Mouse (Mus musculus) left cerebral cortex, adult 11 months (tissue): ENCODE data around the gene Epb41l5.
A peak's percentile ranks its signal among the peaks of the same experiment; 100 is the strongest.

ENCODE experiments used
- DNase-seq: peaks from one replicate; pipeline ENCODE4 v3.0.0; 2022; ENCODE audit warnings: low spot score

Gene Epb41l5

DNA sequence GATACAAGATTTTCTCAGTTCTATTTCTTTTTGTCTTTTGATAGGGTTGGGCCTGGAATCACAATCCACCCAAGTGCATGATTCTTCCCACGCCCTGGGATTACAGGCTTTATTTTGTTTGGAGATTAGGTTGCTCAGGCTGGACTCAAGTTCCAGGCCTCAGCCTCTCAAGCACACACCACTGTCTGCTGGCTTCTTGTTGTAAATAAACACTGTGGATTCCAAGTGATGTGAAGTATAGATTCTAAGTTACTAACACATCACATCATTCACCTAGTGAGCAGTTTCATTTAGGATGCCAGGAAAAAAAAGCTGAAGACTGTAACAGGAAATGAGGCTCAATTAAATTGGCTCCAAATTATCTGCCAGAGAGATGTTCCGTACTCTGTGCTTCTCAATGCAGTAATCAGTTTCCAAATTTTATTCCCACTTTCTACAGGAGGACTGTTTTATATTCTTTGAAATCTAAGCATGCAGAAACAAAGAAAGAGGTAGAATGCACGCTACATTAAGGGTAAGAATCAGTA lies 51.8 kb downstream of the Epb41l5 start:
- no peak for DNase-seq

GRCm38 (mm10) chr1:119590041-119590440 lies 58.8 kb downstream of the Epb41l5 start:
- DNase-seq: no peak

- DNase-seq: no peak
Observed at GRCm38 (mm10) chr1:119584974-119585373, 63.8 kb downstream of the Epb41l5 start.

- DNase-seq: no peak
Observed at GRCm38 (mm10) chr1:119570134-119570533, 78.7 kb downstream of the Epb41l5 start.

DNA sequence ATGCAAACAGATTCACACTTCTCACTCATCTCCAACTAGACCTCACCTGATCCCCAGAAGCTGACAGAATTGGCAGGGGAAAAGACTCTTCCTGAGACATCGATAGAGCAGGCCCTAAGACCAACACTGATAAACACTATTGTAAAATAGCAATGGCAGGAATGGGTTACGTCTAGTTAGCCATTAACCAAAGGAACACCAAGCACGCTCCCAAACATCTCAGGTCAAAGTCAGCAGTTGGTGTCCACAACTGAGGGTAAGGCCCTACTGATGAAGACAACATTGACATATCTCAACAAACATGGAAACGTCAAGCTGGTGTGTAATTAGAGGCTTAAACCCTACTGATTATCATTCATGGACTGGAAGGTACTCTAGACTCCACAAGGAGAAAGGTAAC lies 83.3 kb downstream of the Epb41l5 start:
- no peak for DNase-seq

- peak; percentile 25 for DNase-seq
Observed at GRCm38 (mm10) chr1:119557641-119558395, 91.0 kb downstream of the Epb41l5 start.

DNA sequence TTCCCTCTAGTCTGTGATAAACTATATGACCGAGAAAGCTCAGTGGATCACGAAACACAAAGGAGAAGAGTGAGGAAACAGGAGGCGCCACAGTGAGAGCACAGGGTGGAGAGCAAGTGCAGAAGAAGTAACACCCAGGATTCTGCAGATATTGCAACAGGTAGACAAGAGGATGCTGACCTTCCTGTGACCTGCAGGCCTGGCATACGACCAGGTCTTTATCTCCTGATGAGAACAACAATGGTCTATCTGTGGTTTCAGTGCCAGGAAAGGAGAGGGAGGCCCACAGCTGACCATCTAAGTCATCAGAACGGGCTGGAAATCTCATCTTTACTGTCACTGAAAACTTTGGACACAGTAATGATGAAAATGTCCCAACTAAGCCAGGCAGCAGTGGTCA lies 93.1 kb downstream of the Epb41l5 start:
- no peak for DNase-seq

GRCm38 (mm10) chr1:119551651-119552050 lies 97.1 kb downstream of the Epb41l5 start:
- DNase-seq: no peak

GRCm38 (mm10) chr1:119550064-119550463 lies 98.7 kb downstream of the Epb41l5 start:
- DNase-seq: no peak

- no peak for DNase-seq
Observed at GRCm38 (mm10) chr1:119549327-119549689, 99.5 kb downstream of the Epb41l5 start.

DNA sequence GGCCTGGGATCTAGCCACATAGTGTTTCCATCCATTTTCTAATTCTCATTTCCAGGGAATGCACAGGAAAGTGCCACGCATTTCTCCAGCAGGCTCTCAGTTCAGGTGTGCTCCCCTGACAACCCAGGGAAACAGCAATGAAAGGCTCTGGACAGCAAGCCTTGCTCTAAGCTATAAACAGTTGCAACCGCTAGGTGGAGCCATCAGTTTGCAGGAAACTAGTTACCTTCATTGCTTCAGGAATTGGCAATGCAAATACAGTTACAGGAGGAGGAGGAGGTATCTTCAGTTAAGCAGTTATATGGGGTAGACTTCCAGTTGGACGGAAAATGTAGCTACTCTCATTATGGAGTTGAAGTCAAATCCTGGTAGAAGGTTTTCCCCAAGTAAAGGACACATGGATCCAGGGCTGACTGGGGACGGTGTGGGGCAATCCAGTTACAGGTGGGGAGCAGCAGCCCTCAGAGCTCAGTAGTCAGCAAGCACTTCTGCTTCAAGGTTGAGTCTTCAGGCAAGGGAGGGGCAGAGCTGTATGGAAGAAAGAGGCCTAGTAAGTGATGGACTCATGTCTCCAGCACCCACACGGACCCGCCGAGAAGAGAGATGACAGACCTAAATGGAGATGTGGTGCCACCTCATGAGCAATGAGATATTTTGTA lies 100.0 kb downstream of the Epb41l5 start:
- DNase-seq: peak; percentile 50

- no peak for DNase-seq
Observed at GRCm38 (mm10) chr1:119546490-119546889, 102.3 kb downstream of the Epb41l5 start.

- no peak for DNase-seq
Observed at GRCm38 (mm10) chr1:119545671-119546070, 103.1 kb downstream of the Epb41l5 start.

DNA sequence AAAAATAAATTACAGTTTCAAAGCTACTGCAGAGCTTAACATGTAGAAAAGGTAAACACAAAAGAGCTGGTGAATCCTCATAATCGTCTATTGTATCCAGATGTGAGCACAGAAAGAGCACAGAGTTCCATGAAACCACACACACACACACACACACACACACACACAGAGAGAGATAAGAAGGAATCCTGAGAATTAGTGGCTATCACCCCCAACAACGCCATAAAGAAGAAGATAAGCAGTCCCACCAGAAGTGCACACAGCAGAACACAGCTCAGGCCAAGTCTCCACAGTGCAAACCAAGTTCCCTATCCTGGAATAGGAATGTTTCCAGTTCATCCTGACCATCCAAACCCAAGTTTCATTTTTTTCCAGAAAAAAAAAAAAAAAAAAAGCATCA lies 103.6 kb downstream of the Epb41l5 start:
- no peak for DNase-seq

GRCm38 (mm10) chr1:119544611-119545155 lies 104.1 kb downstream of the Epb41l5 start:
- DNase-seq: no peak

DNA sequence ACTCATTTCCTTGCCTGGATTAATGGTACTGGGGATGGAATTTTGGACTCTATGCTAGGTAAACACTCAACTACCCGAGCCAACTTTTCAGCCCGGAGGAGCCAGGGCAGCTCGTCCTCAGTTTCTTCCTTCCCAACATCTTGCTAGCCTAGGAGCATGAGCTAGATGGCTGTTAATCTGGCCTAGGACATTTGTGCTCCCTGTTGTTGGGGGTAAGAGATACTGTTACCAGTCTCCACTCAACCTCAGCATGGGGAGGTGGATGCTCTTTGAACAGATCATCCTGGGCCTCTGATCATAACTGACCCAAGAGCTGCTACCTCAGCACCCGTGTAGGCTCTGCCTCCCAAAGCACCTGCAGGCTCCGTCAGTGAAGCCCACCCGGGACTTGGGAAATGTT lies 105.5 kb downstream of the Epb41l5 start:
- no peak for DNase-seq

DNA sequence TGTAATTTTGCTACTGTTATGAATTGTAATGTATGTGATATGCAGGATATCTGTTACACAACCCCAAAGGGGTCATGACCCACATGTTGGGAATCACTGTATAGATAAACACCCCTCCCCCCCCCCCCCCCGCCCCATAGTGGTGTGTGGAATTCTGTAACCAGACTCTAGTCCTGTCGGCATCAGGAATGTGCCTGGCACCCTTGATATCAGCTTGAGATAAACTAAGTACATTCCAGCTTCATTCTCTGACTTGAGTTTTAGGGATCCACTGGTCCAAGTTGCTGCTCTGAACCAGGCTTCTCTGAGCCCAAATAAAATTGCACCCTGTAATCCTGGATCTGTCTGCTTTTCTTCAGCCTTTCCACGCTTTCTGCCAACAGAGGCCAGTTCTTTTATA lies 107.2 kb downstream of the Epb41l5 start:
- no peak for DNase-seq

GRCm38 (mm10) chr1:119540836-119541557 lies 107.8 kb downstream of the Epb41l5 start:
- DNase-seq: no peak

GRCm38 (mm10) chr1:119539252-119539651 lies 109.5 kb downstream of the Epb41l5 start:
- DNase-seq: no peak

DNA sequence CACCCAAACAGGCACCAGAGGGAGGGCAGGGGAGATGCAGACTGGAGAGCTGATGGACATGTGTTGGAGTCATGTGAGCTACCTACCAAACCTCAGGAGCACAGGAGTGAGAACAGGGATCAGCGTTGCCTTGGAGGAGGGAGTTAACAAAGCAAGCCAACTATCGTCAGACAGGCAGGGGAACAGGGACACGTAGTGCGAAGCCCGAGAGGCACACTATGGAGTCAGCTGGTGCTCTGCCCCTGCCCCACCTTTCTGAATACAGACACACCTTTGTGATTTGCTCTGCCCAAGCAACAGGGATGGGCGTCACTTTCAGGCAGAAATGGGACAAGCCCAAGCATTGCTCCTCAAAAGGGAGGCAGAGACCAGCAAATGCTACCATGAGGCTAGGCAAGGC lies 111.1 kb downstream of the Epb41l5 start:
- no peak for DNase-seq

DNA sequence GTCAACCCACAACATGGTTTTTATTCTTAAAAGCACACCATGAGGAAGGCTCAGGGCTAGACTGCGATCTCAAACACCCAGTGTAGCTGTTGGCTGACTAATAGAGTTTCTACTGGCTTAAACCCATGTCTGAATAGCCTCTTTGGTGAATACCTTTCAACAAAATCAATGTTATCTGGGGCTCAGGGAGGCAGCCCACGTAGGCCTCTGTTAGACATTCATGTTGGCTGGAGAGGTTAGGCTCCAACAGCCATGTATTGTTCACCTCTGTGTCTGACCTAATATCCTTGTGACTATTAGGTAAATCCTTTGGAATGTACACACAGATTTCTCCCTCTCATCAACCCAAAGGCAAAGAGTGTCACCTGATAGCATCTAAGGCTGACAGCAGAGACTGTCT lies 112.7 kb downstream of the Epb41l5 start:
- no peak for DNase-seq

DNA sequence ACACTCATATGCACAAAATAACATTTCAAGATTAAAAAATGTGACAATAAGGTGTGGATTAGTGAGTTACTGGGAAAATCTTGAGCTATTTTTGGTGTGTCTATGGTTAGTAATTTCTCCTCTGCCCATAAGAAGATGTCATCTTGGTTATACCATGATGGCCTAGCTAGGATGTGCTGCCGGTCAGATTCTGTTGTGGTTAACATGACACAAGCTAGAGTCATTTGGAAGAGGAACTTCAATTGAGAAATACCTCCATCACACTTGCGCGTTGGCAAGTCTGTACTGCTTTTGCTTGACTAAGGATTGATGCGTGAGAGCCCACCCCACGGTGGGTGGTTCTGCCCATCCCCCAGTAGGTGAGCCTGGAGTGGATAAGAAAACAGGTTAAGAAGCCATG lies 114.5 kb downstream of the Epb41l5 start:
- no peak for DNase-seq
